Mouse (Mus musculus) spleen, embryonic (tissue): ENCODE measurements at regions not wholly inside any gene's neighbourhood (a gene's known extent, or its start where the extent isn't known, plus 50 kb on each side); places are given as distances from the start of the nearest gene placed in this dataset.

ENCODE experiments used
- CTCF ChIA-PET: fragments of 350-600 bp; sonication (Branson Sonifier 250); formaldehyde crosslinking; loops from one replicate; lab custom pipeline; 2022; lab: Charles Lee

DNA sequence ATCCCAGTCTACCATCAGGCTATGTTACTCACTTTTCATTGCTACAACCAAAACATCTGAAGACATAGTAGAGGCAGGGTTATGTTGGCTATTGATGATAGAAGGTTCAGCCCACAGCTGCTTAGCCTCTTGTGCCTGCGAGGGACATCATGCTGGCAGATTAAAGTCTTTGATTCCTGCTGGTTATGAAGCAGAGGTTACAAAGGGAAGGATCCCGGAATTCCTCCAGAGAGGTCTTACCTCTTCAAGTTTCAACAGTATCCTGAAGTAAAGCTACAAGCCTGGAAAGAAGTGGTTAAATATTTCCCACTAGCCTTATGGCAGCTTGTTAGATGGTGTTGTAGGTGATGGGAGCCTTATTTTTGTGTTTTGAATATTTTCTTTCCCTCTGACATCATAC lies 58.6 kb upstream of the Shb start:
- CTCF ChIA-PET = interaction anchor here (0.5 kb wide), 1 partner anchor 955 kb away, joined by 5 read pairs; no protein-coding TSS in a partner anchor

- CTCF ChIA-PET = no interaction called here
Observed at GRCm38 (mm10) chr4:45588322-45588721, 56.1 kb upstream of the Shb start.

- CTCF ChIA-PET = no interaction called here
Observed at GRCm38 (mm10) chr4:45587202-45587601, 54.9 kb upstream of the Shb start.

DNA sequence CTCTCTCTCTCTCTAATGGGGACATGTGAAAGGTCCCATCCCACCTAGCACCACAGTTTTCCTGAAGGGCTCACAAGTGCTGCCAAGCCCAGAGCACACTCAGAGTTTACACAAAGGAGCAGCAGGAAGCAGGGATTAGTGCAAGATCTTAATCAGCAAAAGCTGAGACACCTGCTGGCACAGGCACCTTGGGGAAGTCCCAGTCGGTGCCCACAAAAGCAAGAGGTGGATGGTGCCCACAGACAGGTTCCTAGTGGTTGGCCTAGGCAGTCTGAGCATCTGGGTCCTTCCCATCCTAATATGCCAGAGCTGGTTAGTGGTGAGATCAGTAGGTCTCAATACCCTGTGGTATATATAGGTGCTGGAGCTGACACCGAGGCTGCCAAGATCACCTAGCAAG lies 54.0 kb upstream of the Shb start:
- CTCF ChIA-PET = no interaction called here

GRCm38 (mm10) chr4:45585188-45585820 lies 53.0 kb upstream of the Shb start:
- CTCF ChIA-PET = no interaction called here

- CTCF ChIA-PET = no interaction called here
Observed at GRCm38 (mm10) chr4:45583966-45584365, 51.7 kb upstream of the Shb start.

- CTCF ChIA-PET = no interaction called here
Observed at GRCm38 (mm10) chr4:45582496-45582895, 50.2 kb upstream of the Shb start.
